ENCODE assay signal across 9 mouse cellular contexts in the genomic region with DNA sequence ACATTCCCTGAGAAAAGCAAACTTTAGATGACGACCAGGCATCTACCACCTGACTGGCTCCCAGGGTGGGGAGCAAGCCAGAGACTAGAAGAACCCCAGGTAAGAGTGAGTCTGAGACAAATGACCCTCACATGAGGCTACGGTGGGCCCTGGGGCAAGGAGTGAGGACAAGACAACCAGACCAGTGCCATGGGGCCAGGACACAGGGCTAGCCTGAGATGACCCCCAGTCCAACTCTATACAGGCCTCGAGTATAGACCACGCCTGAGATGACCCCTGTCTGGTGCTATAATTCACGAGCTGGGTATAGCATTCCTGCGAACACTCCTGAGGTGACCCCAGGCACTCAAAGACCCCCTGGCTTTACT.
DNase-seq lines count a peak whose midpoint lies in the region; ATAC-seq and TF ChIP-seq lines count a peak whose summit lies in the region.
"Had no signal": no experiment of that assay in that cellular context is flagged by ENCODE, and none has a peak within 500 bp of the region (broad histone marks: within the 10 kb centered on the region; RNA-seq: fewer than 3 reads in every experiment).

No protein-coding gene starts in this region.

- no peak overlapping the region for H3K4me2 ChIP-seq in forebrain, embryonic 11.5 days (ENCODE audit: low read depth, low read length, severe bottlenecking)
- H3K4me2 ChIP-seq in midbrain, embryonic 11.5 days: no peak overlapping the region
- H3K4me2 ChIP-seq in midbrain, postnatal 0 days (ENCODE audit: low read depth, low read length, poor library complexity, severe bottlenecking): no peak overlapping the region
- H3K4me2 ChIP-seq in intestine, postnatal 0 days (replicated peaks; ENCODE audit: low read depth): 0 out of 2 replicates have a peak overlapping the region, but pooled peaks have one; percentile 44
- no peak overlapping the region for H3K4me2 ChIP-seq in stomach, embryonic 15.5 days

- no peak for ATAC-seq in forebrain, embryonic 11.5 days (replicated peaks; ENCODE audit: low FRiP score)
- peak; percentile 59 for ATAC-seq in midbrain, embryonic 11.5 days (ENCODE audit: low FRiP score)
- no peak for ATAC-seq in midbrain, postnatal 0 days (ENCODE audit: low FRiP score)
- ATAC-seq in intestine, postnatal 0 days: peak; percentile 22; the same call in 1 of the 2 replicates
- 0 out of 2 replicates have a peak, but pooled peaks have one; percentile 4 for ATAC-seq in stomach, embryonic 15.5 days (ENCODE audit: insufficient read depth, low FRiP score, low read depth)

- no peaks in the 10 kb centered on the region for H3K4me1 ChIP-seq in forebrain, embryonic 11.5 days (replicated peaks; ENCODE audit: control insufficient read depth, insufficient read depth, low read length)
- no peaks in the 10 kb centered on the region for H3K4me1 ChIP-seq in forebrain, embryonic 10.5 days
- no peaks in the 10 kb centered on the region for H3K4me1 ChIP-seq in midbrain, embryonic 11.5 days (ENCODE audit: control insufficient read depth, insufficient read depth, low read length)
- no peaks in the 10 kb centered on the region for H3K4me1 ChIP-seq in midbrain, postnatal 0 days (ENCODE audit: insufficient read depth, low read length)
- H3K4me1 ChIP-seq in intestine, postnatal 0 days (replicated peaks; ENCODE audit: control insufficient read depth, insufficient read depth, low read length): no peaks in the 10 kb centered on the region
- H3K4me1 ChIP-seq in stomach, embryonic 15.5 days: no peaks in the 10 kb centered on the region

- H3K9ac ChIP-seq in forebrain, embryonic 11.5 days (ENCODE audit: low read length): no peak overlapping the region
- no peak overlapping the region for H3K9ac ChIP-seq in midbrain, embryonic 11.5 days (ENCODE audit: low read length)
- no peak overlapping the region for H3K9ac ChIP-seq in midbrain, postnatal 0 days (replicated peaks; ENCODE audit: low read length, poor library complexity, severe bottlenecking)
- no peak overlapping the region for H3K9ac ChIP-seq in intestine, postnatal 0 days (ENCODE audit: low read depth, low read length)
- H3K9ac ChIP-seq in stomach, embryonic 15.5 days: no peak overlapping the region

- WGBS in forebrain, embryonic 11.5 days: 71% methylated on average over 6 of the region's 6 CpGs
- WGBS in forebrain, embryonic 10.5 days: 67% methylated on average over 6 of the region's 6 CpGs
- WGBS in midbrain, embryonic 11.5 days: 76% methylated on average over 6 of the region's 6 CpGs
- WGBS in midbrain, postnatal 0 days: 63% methylated on average over 6 of the region's 6 CpGs
- WGBS in intestine, postnatal 0 days: 64% methylated on average over 6 of the region's 6 CpGs
- WGBS in stomach, embryonic 15.5 days: 58% methylated on average over 6 of the region's 6 CpGs

- H3K9me3 ChIP-seq in forebrain, embryonic 11.5 days (ENCODE audit: control insufficient read depth, low read length): no peaks in the 10 kb centered on the region
- no peaks in the 10 kb centered on the region for H3K9me3 ChIP-seq in forebrain, embryonic 10.5 days
- H3K9me3 ChIP-seq in midbrain, embryonic 11.5 days (ENCODE audit: control insufficient read depth, low read length): no peaks in the 10 kb centered on the region
- H3K9me3 ChIP-seq in midbrain, postnatal 0 days (ENCODE audit: low read length): no peaks in the 10 kb centered on the region
- no peaks in the 10 kb centered on the region for H3K9me3 ChIP-seq in intestine, postnatal 0 days (ENCODE audit: control insufficient read depth)
- H3K9me3 ChIP-seq in stomach, embryonic 15.5 days: no peaks in the 10 kb centered on the region

- DNase-seq in forebrain, embryonic 11.5 days (ENCODE audit: low spot score): peak; percentile 50
- no peak for DNase-seq in forebrain, embryonic 10.5 days (ENCODE audit: extremely low spot score, low spot score)
- DNase-seq in midbrain, embryonic 11.5 days (ENCODE audit: low spot score, missing footprints): peak; percentile 90
- no peak for DNase-seq in midbrain, postnatal 0 days (ENCODE audit: low spot score)
- no peak for DNase-seq in right cerebral cortex, postnatal 14 days
- DNase-seq in left cerebral cortex, postnatal 4 days: no peak
- DNase-seq: gastrocnemius, postnatal 25 days had no signal

- TF ChIP-seq CTCF in midbrain, postnatal 0 days (IDR thresholded peaks at IDR 0.05): no peak
- TF ChIP-seq CTCF in intestine, postnatal 0 days (IDR thresholded peaks at IDR 0.05; ENCODE audit: low read depth): no peak

- no peaks in the 10 kb centered on the region for H3K27me3 ChIP-seq in forebrain, embryonic 11.5 days (ENCODE audit: control insufficient read depth, insufficient read depth, low read length)
- H3K27me3 ChIP-seq in forebrain, embryonic 10.5 days (ENCODE audit: poor library complexity, severe bottlenecking): no peaks in the 10 kb centered on the region
- no peaks in the 10 kb centered on the region for H3K27me3 ChIP-seq in midbrain, embryonic 11.5 days (ENCODE audit: control insufficient read depth, insufficient read depth, low read length)
- no peaks in the 10 kb centered on the region for H3K27me3 ChIP-seq in midbrain, postnatal 0 days (ENCODE audit: insufficient read depth, low read length)
- no peaks in the 10 kb centered on the region for H3K27me3 ChIP-seq in intestine, postnatal 0 days (replicated peaks; ENCODE audit: control insufficient read depth, insufficient read depth, low read length)
- H3K27me3 ChIP-seq in stomach, embryonic 15.5 days (replicated peaks): no peaks in the 10 kb centered on the region

- H3K4me3 ChIP-seq in forebrain, embryonic 11.5 days (ENCODE audit: low read depth, low read length): no peak overlapping the region
- H3K4me3 ChIP-seq in forebrain, embryonic 10.5 days: no peak overlapping the region
- no peak overlapping the region for H3K4me3 ChIP-seq in midbrain, embryonic 11.5 days (ENCODE audit: low read depth, low read length)
- no peak overlapping the region for H3K4me3 ChIP-seq in midbrain, postnatal 0 days (ENCODE audit: low read depth, low read length)
- no peak overlapping the region for H3K4me3 ChIP-seq in intestine, postnatal 0 days (ENCODE audit: low read depth, low read length)
- H3K4me3 ChIP-seq in stomach, embryonic 15.5 days (replicated peaks): no peak overlapping the region

- intact Hi-C loops in left cerebral cortex, postnatal 4 days (cut with DNase I): no loop called here

- H3K27ac ChIP-seq in forebrain, embryonic 11.5 days (ENCODE audit: low read depth, low read length): no peak overlapping the region
- no peak overlapping the region for H3K27ac ChIP-seq in forebrain, embryonic 10.5 days
- H3K27ac ChIP-seq in midbrain, embryonic 11.5 days (ENCODE audit: low read depth, low read length): no peak overlapping the region
- H3K27ac ChIP-seq in midbrain, postnatal 0 days (ENCODE audit: low read depth, low read length): no peak overlapping the region
- H3K27ac ChIP-seq in intestine, postnatal 0 days (ENCODE audit: low read depth, low read length): no peak overlapping the region
- no peak overlapping the region for H3K27ac ChIP-seq in stomach, embryonic 15.5 days

- H3K36me3 ChIP-seq in forebrain, embryonic 11.5 days (ENCODE audit: control insufficient read depth, insufficient read depth, low read length): no peaks in the 10 kb centered on the region
- no peaks in the 10 kb centered on the region for H3K36me3 ChIP-seq in forebrain, embryonic 10.5 days (replicated peaks)
- H3K36me3 ChIP-seq in midbrain, embryonic 11.5 days (ENCODE audit: control insufficient read depth, insufficient read depth, low read length): no peaks in the 10 kb centered on the region
- no peaks in the 10 kb centered on the region for H3K36me3 ChIP-seq in midbrain, postnatal 0 days (ENCODE audit: insufficient read depth, low read length)
- H3K36me3 ChIP-seq in intestine, postnatal 0 days (ENCODE audit: control insufficient read depth, insufficient read depth): no peaks in the 10 kb centered on the region
- H3K36me3 ChIP-seq in stomach, embryonic 15.5 days: no peaks in the 10 kb centered on the region

Comparison
In these comparisons a context has a peak if more than half of its experiments do, and no peak if none do; other contexts are left out.
1. ATAC-seq: peak in midbrain, embryonic 11.5 days (single experiment), intestine, postnatal 0 days (single experiment) and stomach, embryonic 15.5 days (single experiment); none in forebrain, embryonic 11.5 days (single experiment) and midbrain, postnatal 0 days (single experiment).
2. DNase-seq: peak in forebrain, embryonic 11.5 days (single experiment) and midbrain, embryonic 11.5 days (single experiment); none in forebrain, embryonic 10.5 days (single experiment), midbrain, postnatal 0 days (single experiment), right cerebral cortex, postnatal 14 days (single experiment) and left cerebral cortex, postnatal 4 days (single experiment).